Mouse (Mus musculus): ENCODE results near the gene Hmbs.
A peak's percentile ranks its signal among the peaks of the same experiment; 100 is the strongest.

The Hmbs gene

GRCm38 (mm10) chr9:44287401-44288075, 56.5 kb downstream of the Hmbs start:
- DNase-seq = peak; percentile 63

GRCm38 (mm10) chr9:44287003-44287400, 57.0 kb downstream of the Hmbs start:
- no peak for DNase-seq
